Mouse (Mus musculus) kidney, postnatal 0 days (tissue): ENCODE measurements at regions not wholly inside any gene's neighbourhood (a gene's known extent, or its start where the extent isn't known, plus 50 kb on each side); places are given as distances from the start of the nearest gene placed in this dataset.
A peak's percentile ranks its signal among the peaks of the same experiment; 100 is the strongest.

Experiments
- ATAC-seq: fragments of 200-750 bp; cut with Nextera tagmentation; replicated peaks from 2 replicates; pipeline ENCODE4 v1.8.0; 2017; ENCODE audit warnings: low read depth, moderate number of reproducible peaks, moderate TSS enrichment, moderate library complexity; ENCODE audit not compliant: low FRiP score
- DNase-seq: peaks from one replicate; pipeline ENCODE4 v3.0.0-alpha.2; 2016; ENCODE audit warnings: low spot score
- H3K27ac ChIP-seq: fragments of 300-500 bp; sonication (generic); 2 replicates; pipeline ENCODE4 v1.5.1; 2014; ENCODE audit warnings: mild to moderate bottlenecking
- H3K27me3 ChIP-seq: fragments of 300-500 bp; sonication (generic); 2 replicates; pipeline ENCODE4 v1.6.1; 2014; ENCODE audit warnings: low read length, mixed read lengths; ENCODE audit not compliant: insufficient read depth
- H3K36me3 ChIP-seq: fragments of 300-500 bp; sonication (generic); 2 replicates; pipeline ENCODE4 v1.6.1; 2014; ENCODE audit warnings: low read length, mixed read lengths; ENCODE audit not compliant: insufficient read depth
- H3K4me1 ChIP-seq: fragments of 300-500 bp; sonication (generic); replicated peaks from 2 replicates; pipeline ENCODE4 v1.6.1; 2014; ENCODE audit warnings: antibody characterized with exemption, low read length, mixed read lengths; ENCODE audit not compliant: insufficient read depth
- H3K4me2 ChIP-seq: fragments of 300-500 bp; sonication (generic); 2 replicates; pipeline ENCODE4 v1.6.1; 2014; ENCODE audit warnings: mild to moderate bottlenecking, low read length, moderate library complexity, mixed read lengths
- H3K4me3 ChIP-seq: fragments of 300-500 bp; sonication (generic); replicated peaks from 2 replicates; pipeline ENCODE4 v1.5.1; 2014; ENCODE audit warnings: low read depth, low read length
- H3K9ac ChIP-seq: fragments of 300-500 bp; sonication (generic); 2 replicates; pipeline ENCODE4 v1.6.1; 2014; ENCODE audit warnings: low read depth, low read length
- H3K9me3 ChIP-seq: fragments of 300-500 bp; sonication (generic); replicated peaks from 2 replicates; pipeline ENCODE4 v1.6.1; 2016; ENCODE audit warnings: low read length, inconsistent platforms, mixed read lengths
- CTCF ChIP-seq: IDR thresholded peaks from 2 replicates; pipeline ENCODE4 v1.5.1; 2016; ENCODE audit warnings: antibody characterized with exemption, low read depth, mild to moderate bottlenecking, moderate library complexity
- WGBS: fragments of 180-500 bp; shearing (Covaris S2); extraction: QIAGEN DNeasy Blood & Tissue Kit; methylation state at CpG from one replicate; pipeline ENCODE4 v1.1.7; 2014; 5-methylcytosine and 5-hydroxymethylcytosine counted together

GRCm38 (mm10) chr19:3208283-3208682, 74.4 kb upstream of the Mrpl21 start:
- no peak for ATAC-seq
- Histone ChIP-seq H3K36me3 (no peaks in the 10 kb centered on the region), H3K4me2 (no peak overlapping the region), H3K27me3 (no peaks in the 10 kb centered on the region), H3K4me1 (no peaks in the 10 kb centered on the region), H3K4me3 (no peak overlapping the region), H3K27ac (no peak overlapping the region), H3K9me3 (no peaks in the 10 kb centered on the region), H3K9ac (no peak overlapping the region)
- DNase-seq = peak; percentile 55
- 8% methylated on average over 4 of the region's 4 CpGs for WGBS
- peak; percentile 69 for TF ChIP-seq CTCF
